Mouse (Mus musculus): Measurements from ENCODE around the gene Gm21985.

Gene Gm21985

GRCm38 (mm10) chr2:112266242-112266592 lies at the start of gene Gm21985:
Gene Gm21985, plus strand, starts transcription at chr2:112266314.
- in situ Hi-C loops (cut with MboI, MseI), result no loop called here

DNA sequence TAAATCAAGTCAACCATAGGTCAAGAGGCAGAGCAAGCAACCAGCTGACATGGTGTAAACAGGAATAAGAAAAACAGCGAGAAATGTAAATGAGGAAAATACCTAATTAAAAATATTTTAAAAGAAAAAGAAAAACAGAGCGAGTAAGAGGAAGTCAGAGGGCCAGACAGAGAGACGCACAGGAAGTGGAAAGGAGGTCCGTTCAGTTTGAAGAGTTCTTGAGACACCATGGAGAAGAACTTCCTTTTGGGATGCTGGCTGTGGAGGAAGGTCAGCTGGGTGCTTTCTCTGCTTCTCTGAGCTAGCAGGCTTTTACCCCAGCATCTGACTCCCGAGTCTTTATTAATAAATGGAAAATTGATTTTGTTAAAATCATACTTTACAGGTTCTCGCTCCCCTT lies 48.5 kb upstream of the Gm21985 start:
- in situ Hi-C loops (cut with MboI, MseI), result loop anchor here (10.0 kb wide), 1 partner anchor 203 kb away; the partner anchor contains the start of gene Olfr1310

GRCm38 (mm10) chr2:112220880-112221279 lies 45.2 kb upstream of the Gm21985 start:
- in situ Hi-C loops (cut with MboI, MseI), result no loop called here

- in situ Hi-C loops (cut with MboI, MseI), result no loop called here
These were observed 43.5 kb upstream of the Gm21985 start for GRCm38 (mm10) chr2:112222607-112223006.

DNA sequence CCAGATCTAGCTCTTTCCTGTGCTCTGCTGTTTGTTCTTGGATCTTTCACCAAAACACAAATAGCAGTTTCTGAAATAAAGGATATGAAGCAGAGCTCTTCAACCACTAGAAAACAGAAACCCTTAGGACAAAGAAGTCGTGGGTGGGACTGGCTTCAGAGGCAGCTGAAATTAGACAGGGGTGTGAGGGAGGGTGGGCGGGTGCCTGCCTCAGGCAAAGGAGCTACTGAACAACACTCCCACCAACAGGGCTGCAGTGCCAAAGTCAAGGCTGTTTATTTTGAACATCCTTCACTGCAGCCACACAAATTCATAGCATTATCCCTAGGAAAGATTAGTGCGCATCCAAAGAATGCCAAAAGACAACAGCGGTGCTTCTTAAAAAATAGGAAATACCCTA lies 41.8 kb upstream of the Gm21985 start:
- in situ Hi-C loops (cut with MboI, MseI), result no loop called here

- in situ Hi-C loops (cut with MboI, MseI), result no loop called here
These were observed 33.5 kb upstream of the Gm21985 start for GRCm38 (mm10) chr2:112232623-112233022.

DNA sequence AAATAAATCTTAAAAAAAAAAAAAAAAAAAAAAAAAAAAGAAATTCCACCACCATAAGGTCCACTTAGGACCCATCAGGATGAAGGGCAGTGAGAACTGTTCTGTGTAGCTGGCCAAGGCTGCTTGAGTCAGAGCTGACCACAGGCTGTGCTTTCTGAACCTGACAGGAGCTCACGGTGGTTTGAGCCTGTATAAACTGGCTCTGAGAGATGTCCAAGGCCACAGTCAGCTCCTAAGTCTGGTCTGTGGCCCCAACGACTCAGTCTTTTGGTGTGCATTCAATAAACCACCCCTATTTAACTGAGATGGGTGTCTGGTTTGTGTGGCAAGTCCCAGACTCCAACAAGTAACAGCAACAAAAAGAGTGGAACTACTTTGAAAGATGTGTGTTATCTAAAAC lies 29.5 kb upstream of the Gm21985 start:
- in situ Hi-C loops (cut with MboI, MseI), result no loop called here

DNA sequence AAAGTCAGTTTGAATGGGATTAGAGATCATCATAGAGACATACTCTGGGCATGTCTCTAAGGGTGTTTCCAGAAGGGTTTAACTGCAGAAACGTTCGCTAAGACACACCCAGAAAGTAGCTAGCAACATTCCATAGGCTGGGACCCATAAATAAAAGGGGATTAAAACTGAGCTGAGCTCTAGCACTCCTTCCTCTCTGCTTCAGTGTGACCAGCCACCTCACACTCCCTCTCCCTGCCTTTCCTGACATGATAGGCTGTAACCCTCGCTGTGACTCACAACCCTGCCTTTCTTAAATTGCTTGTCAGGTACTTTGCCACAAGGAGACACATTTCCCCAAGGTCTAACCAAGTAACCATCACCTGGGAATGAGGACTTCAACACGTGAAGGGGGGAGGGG lies 28.1 kb upstream of the Gm21985 start:
- in situ Hi-C loops (cut with MboI, MseI), result no loop called here

GRCm38 (mm10) chr2:112239212-112239934 lies 26.7 kb upstream of the Gm21985 start, which contains the start of gene Lpcat4:
Gene Lpcat4, plus strand, starts transcription at chr2:112239468.
- in situ Hi-C loops (cut with MboI, MseI), result no loop called here

DNA sequence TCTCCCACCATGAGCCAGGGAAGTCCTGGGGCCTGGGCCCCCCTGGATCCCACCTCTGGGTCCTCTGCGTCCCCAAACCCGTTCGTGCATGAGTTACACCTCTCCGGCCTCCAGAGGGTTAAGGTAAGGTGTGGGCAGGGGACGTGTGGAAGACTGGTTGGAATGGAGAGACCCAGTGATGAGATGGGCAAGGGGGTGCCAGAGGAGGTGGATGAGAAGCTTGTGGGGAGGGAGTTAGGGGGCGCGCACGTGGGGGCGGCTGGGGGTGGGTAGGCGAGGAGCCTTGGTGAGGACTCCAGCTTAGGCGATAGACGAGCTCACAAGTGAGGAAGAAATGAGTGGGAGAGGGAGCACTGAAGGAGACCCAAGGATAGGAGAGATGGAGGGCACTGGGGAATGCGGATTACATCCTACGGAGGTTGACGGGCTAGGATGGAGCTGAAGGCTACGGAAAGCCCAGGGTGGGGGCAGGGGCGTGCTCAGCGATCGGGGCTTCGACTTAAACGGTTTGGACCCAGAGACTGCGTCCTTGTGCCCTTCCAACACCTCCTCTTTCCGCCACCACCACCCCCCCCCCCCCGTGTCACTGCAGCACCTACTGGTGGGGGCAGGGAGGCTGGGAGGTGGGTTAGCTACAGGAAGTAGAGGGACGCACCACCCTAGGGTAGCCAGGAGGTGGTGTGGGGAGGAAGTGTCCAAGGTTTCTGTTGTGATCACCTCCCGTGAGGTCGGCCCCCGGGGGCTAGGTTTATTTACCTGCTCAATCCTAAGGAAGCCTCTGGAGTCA lies 26.0 kb upstream of the Gm21985 start:
- in situ Hi-C loops (cut with MboI, MseI), result no loop called here

DNA sequence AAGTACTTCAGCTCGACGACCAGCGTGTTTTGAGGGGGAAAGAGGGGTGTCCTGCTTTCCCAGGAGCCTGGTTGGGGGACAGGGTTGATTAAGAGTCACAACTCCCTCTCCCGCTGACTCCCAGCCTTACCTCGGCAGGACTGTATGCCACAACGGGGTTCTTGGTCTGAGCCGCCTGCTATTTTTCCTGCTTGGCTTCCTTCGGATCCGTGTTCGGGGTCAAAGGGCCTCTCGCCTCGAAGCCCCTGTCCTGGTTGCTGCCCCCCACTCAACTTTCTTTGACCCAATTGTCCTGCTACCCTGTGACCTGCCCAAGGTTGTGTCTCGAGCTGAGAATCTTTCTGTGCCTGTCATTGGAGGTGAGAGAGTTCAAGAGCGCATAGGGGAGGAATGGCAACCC lies 24.3 kb upstream of the Gm21985 start:
- in situ Hi-C loops (cut with MboI, MseI), result no loop called here

GRCm38 (mm10) chr2:112245307-112245706 lies 20.8 kb upstream of the Gm21985 start:
- in situ Hi-C loops (cut with MboI, MseI), result loop anchor here (5.0 kb wide), 1 partner anchor 237 kb away; the partner anchor contains the start of gene Chrm5

DNA sequence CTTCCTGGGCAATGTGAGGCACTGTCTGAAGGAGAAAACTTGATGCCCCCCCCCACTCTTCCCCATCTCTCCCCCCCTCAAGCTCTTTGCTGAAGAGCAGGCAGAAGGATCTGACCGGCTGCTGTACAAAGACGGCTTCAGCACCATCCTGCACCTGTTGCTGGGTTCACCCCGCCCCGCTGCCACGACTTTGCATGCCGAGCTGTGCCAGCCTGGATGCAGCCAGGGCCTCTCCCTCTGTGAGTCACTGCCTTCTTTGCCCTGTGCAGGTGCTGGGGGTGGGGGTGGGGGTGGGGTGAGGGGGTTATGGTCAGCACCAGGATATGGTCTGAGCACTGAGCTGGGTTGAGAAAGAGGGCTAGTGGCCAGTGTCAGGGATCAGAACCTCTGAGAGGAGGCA lies 19.9 kb upstream of the Gm21985 start:
- in situ Hi-C loops (cut with MboI, MseI), result loop anchor here (5.0 kb wide), 1 partner anchor 236 kb away; the partner anchor contains the start of gene Chrm5

DNA sequence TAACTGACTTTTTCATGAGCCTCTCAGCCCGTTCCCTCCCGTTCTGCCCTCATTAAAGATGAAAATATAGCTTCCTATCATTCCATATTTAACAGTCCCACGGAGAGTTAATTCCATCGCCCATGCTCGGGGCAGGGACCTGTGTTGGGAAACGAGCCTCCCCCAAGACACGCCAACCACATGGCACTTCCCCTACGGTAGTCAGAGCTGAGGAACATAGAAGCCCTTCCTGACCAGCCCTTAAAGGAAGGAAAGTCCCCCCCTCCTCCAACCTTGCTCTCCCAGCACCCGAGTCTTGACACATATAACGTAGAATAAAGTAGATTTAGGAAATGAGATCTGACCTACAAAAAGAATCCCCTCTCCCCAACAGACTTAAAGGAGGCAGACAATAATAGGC lies 18.8 kb upstream of the Gm21985 start:
- in situ Hi-C loops (cut with MboI, MseI), result loop anchor here (5.0 kb wide), 1 partner anchor 235 kb away; the partner anchor contains the start of gene Chrm5

- in situ Hi-C loops (cut with MboI, MseI), result loop anchor here (5.0 kb wide), 1 partner anchor 232 kb away; the partner anchor contains the start of gene Chrm5
These were observed 16.2 kb upstream of the Gm21985 start for GRCm38 (mm10) chr2:112249780-112250453.

- in situ Hi-C loops (cut with MboI, MseI), result loop anchor here (5.0 kb wide), 1 partner anchor 112 kb away; the partner anchor contains the start of gene Emc4
These were observed 11.2 kb upstream of the Gm21985 start for GRCm38 (mm10) chr2:112254675-112255515.

GRCm38 (mm10) chr2:112259241-112259962 lies 6.7 kb upstream of the Gm21985 start, which contains the start of gene Nutm1:
Gene Nutm1, minus strand, starts transcription at chr2:112259291.
- in situ Hi-C loops (cut with MboI, MseI), result loop anchor here (5.0 kb wide), 1 partner anchor 108 kb away; the partner anchor contains the start of gene Emc4

- in situ Hi-C loops (cut with MboI, MseI), result no loop called here
These were observed 4.1 kb upstream of the Gm21985 start, which contains the start of gene Nop10 for GRCm38 (mm10) chr2:112261748-112262653. Gene Nop10, plus strand, starts transcription at chr2:112261926.

DNA sequence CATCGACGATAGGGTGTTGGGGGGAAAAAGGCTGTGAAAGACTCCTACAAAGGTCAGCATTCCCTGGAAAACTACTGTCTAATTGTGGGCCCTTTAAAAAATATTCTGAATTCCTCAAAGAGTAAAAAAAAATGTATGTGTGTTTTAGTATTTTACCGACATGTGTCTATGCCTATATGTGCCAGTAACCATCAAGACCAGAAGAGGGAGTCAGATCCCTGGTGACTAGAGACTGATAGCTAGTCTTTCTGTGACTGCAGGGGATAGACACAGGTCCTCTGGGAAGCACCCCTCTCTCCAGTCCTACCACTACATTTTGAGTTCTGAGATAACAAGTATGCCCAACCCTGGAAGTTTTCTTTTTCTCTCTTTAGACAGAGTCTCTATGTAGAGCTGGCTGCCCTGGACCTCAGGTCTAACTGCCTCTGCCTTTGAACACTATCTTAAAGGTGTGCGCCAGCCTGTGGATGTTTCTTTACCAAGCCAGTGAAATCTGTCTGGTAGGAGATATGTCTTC lies 3.3 kb upstream of the Gm21985 start:
- in situ Hi-C loops (cut with MboI, MseI), result no loop called here

Data from T-helper 1 cell (primary cell).